Mouse (Mus musculus) yolk sac, embryonic 10.5 days (tissue): ENCODE data around the gene 2310007B03Rik.

ENCODE experiments used
- DNase-seq: peaks from one replicate; pipeline ENCODE4 v3.0.0-alpha.2; 2017; ENCODE audit warnings: low spot score

The 2310007B03Rik gene

DNA sequence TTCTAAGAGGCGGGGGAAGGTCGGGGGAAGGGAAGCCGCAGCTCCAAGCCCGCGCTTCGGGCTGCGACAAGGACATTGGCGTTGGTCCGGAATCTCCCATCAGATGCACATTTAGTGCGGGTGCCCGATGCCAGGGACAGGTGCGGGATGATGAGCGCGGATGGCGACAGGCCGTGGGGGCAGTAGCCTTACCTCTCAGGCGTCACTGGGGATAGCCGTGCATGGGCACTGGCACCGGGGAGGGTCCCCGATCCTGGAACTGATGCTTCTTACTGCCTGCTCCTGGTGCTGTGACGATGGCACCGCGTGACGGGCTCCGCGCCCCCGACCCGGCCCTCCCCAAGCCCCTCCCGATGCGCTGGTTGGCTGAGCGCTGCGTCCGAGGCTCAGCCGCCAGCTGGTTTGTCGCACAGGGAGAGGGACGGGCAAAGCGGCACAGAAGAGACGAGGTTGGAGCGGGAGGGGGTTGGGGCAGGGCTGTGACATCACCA is 59.1 kb downstream of the 2310007B03Rik start, which contains the start of gene Kif1a:
Gene Kif1a, minus strand, starts transcription at position 381 of the 491 bp plus-strand sequence.
- DNase-seq, result no peak
